Mouse (Mus musculus) spleen, adult 2 months (tissue): ENCODE data around the gene Gm9639.
"Not testable (repeated sequence)": the region's sequence is repeated elsewhere in the genome, so short reads cannot be mapped to it uniquely, and the experiment has no call there.

Source experiments
- CTCF ChIP-seq: fragments of 200-500 bp; IDR thresholded peaks from 2 replicates; pipeline ENCODE4 v1.5.1; 2011; ENCODE audit warnings: mild to moderate bottlenecking, inconsistent platforms; ENCODE audit not compliant: insufficient read depth, insufficient read length, insufficient replicate concordance; ENCODE audit errors: extremely low read depth
- POLR2A ChIP-seq: fragments of 200-500 bp; IDR thresholded peaks from 2 replicates; pipeline ENCODE4 v1.6.1; 2011; ENCODE audit warnings: low read depth, low read length, inconsistent platforms

- TF ChIP-seq CTCF, POLR2A: not testable (repeated sequence)
Measured at GRCm38 (mm10) chr10:77772142-77772541, 22.7 kb downstream of the Gm9639 start.
